Mouse (Mus musculus) E14TG2a.4 (cell line): ENCODE data around the gene Cnot6.

ENCODE experiments used
- CTCF ChIP-seq: conservative IDR thresholded peaks from 2 replicates; pipeline ENCODE4 v1.5.1; 2014; ENCODE audit warnings: low read length
- NANOG ChIP-seq: IDR thresholded peaks from 2 replicates; pipeline ENCODE4 v1.6.1; 2014; ENCODE audit warnings: borderline replicate concordance, low read length, mixed read lengths
- POU5F1 ChIP-seq: IDR thresholded peaks from 2 replicates; pipeline ENCODE4 v1.6.1; 2014; ENCODE audit warnings: low read length, borderline replicate concordance

DNA sequence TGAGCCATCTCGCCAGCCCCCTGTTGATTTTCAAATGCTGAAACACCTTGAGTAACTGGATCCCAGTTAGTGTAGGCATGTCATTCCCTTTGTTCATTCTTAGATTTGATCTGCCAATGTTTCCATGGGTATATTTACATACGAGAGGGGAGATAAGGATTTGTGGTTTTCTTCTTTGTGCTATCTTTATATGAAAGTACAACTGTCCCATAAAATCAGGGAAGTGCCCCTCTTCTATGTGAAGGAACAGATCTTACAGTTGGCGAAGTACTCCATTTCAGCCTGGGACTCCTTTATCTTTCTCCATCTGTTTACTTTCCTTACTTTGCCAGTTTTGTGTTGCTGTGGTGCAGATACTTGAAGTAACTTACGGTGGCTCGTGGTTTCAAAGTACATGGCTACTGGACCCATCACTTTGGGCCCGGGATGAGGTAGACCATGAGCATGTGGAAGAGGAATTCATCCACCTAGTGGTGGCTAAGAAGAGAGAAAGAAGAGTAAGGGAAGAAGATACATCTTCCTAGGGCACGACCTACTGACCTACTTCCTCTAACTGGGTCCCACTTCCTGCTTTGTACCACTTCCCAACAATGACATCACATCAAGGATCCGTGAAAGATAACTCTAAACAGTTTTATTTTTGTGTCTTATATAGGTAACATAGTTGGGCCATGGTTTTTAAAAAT is 7.1 kb upstream of the Cnot6 start:
- TF ChIP-seq CTCF (no peak), POU5F1 (no peak), NANOG (no peak)
